Mouse (Mus musculus) gastrocnemius, adult 2 months (tissue): ENCODE measurements around the gene Arap1. TPM values are rescaled to one million over a fixed set of nuclear protein-coding genes. Genes with fewer than 3 reads are reported as not detected.

Experiments
- DNase-seq: peaks from one replicate; pipeline ENCODE4 v3.0.0; 2022
- H3K27ac ChIP-seq: fragments of 200-600 bp; 2 replicates; pipeline ENCODE4 v1.8.1; 2022; ENCODE audit warnings: mild to moderate bottlenecking
- H3K4me3 ChIP-seq: fragments of 200-600 bp; 2 replicates; pipeline ENCODE4 v1.8.1; 2022; ENCODE audit warnings: mild to moderate bottlenecking, moderate library complexity
- CTCF ChIP-seq: fragments of 200-600 bp; IDR thresholded peaks from 2 replicates; pipeline ENCODE4 v1.8.1; 2022; ENCODE audit warnings: antibody characterized with exemption, mild to moderate bottlenecking, moderate library complexity
- intact Hi-C: fragments of 180-260 bp; cut with DNase I; formaldehyde crosslinking; loops from one replicate; pipeline ENCODE4 v1.15.1; 2025
- total RNA-seq, 2 experiments: library from RNA; stranded (reverse); gene quantifications; 2 replicates each; pipeline ENCODE4 v1.2.3; 2021

The Arap1 gene
- total RNA-seq, 2 experiments from 2014 or later: 19.9 to 30.6 TPM

GRCm38 (mm10) chr7:101461571-101461970 is 113.7 kb downstream of the Arap1 start:
- peak overlapping the region; percentile 67 for H3K4me3 ChIP-seq
- no peak for TF ChIP-seq CTCF
- intact Hi-C loops: loop anchor here (2.0 kb wide), 1 partner anchor 21 kb away; no protein-coding TSS in a partner anchor
- DNase-seq: no peak
- H3K27ac ChIP-seq: peak overlapping the region; percentile 85

Other genes starting within 250 kb of the Arap1 start
- gene Atg16l2, start 45.8 kb upstream of the Arap1 start, total RNA-seq: 10 to 100 TPM in 1 of 2 experiments, 1 to 10 TPM in 1; 8.0 to 12.0 TPM
- gene Stard10, start 31.0 kb upstream of the Arap1 start, total RNA-seq: 10 to 100 TPM; 32.5 to 49.8 TPM
- not detected for gene Gm45837, start 62.8 kb downstream of the Arap1 start, total RNA-seq
- 10 to 100 TPM; 21.2 to 28.5 TPM for gene Pde2a, start 73.6 kb downstream of the Arap1 start, total RNA-seq
- gene Art2b, start 237.5 kb downstream of the Arap1 start, total RNA-seq: not detected